Comparison of ENCODE assay signal across 12 mouse cellular contexts in the genomic region with DNA sequence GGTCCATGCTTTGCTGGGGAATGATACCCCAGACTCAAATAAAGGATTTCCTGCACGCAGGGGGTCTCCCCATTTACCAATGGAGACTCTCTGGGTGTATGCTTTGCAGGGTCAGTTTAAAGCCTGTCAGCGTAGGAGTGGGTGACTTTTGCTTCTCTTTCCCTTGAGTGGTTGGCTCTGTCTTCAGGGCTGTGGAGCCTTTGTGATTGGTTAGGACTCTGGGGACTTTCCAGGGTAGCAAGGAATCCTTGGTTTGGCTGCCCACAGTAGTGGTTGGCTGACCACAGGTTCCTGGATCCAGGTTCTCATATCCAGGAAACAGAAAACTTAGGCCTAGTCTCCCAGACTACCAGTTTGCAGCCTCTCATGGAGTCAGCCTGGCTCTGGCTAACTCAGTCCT.
DNase-seq lines count a peak whose midpoint lies in the region; ATAC-seq and TF ChIP-seq lines count a peak whose summit lies in the region.
"Had no signal": no experiment of that assay in that cellular context is flagged by ENCODE, and none has a peak within 500 bp of the region (broad histone marks: within the 10 kb centered on the region; RNA-seq: fewer than 3 reads in every experiment).

No protein-coding gene starts in this region.

- WGBS in heart, embryonic 10.5 days: 79% methylated on average over 2 of the region's 2 CpGs
- WGBS in lung, postnatal 0 days: 80% methylated on average over 2 of the region's 2 CpGs
- 88% methylated on average over 2 of the region's 2 CpGs for WGBS in heart, postnatal 0 days
- WGBS in stomach, embryonic 14.5 days: 78% methylated on average over 2 of the region's 2 CpGs

- no peak overlapping the region for H3K9ac ChIP-seq in lung, postnatal 0 days (replicated peaks; ENCODE audit: low read depth)
- no peak overlapping the region for H3K9ac ChIP-seq in heart, postnatal 0 days (replicated peaks; ENCODE audit: low read depth, low read length)
- no peak overlapping the region for H3K9ac ChIP-seq in stomach, embryonic 14.5 days (replicated peaks; ENCODE audit: low read depth, low read length)

- no peak overlapping the region for H3K4me3 ChIP-seq in heart, embryonic 10.5 days
- H3K4me3 ChIP-seq in lung, postnatal 0 days (ENCODE audit: low read depth, low read length): no peak overlapping the region
- H3K4me3 ChIP-seq in heart, postnatal 0 days (ENCODE audit: low read depth, low read length): no peak overlapping the region
- H3K4me3 ChIP-seq in stomach, embryonic 14.5 days (ENCODE audit: low read depth, low read length): no peak overlapping the region

- no peak for ATAC-seq in lung, postnatal 0 days
- no peak for ATAC-seq in heart, postnatal 0 days (ENCODE audit: insufficient read depth, low read depth)
- ATAC-seq in stomach, embryonic 14.5 days (ENCODE audit: insufficient number of reproducible peaks, insufficient read depth, low FRiP score, low read depth): 0 out of 2 replicates have a peak, but pooled peaks have one; percentile 30

- intact Hi-C loops in heart, postnatal 36 days (cut with DNase I): loop anchor here (2.0 kb wide), 1 partner anchor 37 kb away; no protein-coding TSS in a partner anchor

- no peak overlapping the region for H3K4me2 ChIP-seq in lung, postnatal 0 days (replicated peaks; ENCODE audit: low read depth, low read length)
- H3K4me2 ChIP-seq in heart, postnatal 0 days (ENCODE audit: low read depth, low read length): no peak overlapping the region
- no peak overlapping the region for H3K4me2 ChIP-seq in stomach, embryonic 14.5 days (replicated peaks; ENCODE audit: low read depth, low read length)
- H3K4me2 ChIP-seq: liver, embryonic 11.5 days had no signal

- no peaks in the 10 kb centered on the region for H3K27me3 ChIP-seq in heart, embryonic 10.5 days (ENCODE audit: insufficient read depth, poor library complexity, severe bottlenecking)
- no peaks in the 10 kb centered on the region for H3K27me3 ChIP-seq in lung, postnatal 0 days (replicated peaks; ENCODE audit: insufficient read depth, low read length)
- no peaks in the 10 kb centered on the region for H3K27me3 ChIP-seq in heart, postnatal 0 days (ENCODE audit: control insufficient read depth, insufficient read depth, low read length)
- H3K27me3 ChIP-seq in stomach, embryonic 14.5 days (ENCODE audit: control insufficient read depth, insufficient read depth, low read length): no peaks in the 10 kb centered on the region

- no peaks in the 10 kb centered on the region for H3K36me3 ChIP-seq in heart, embryonic 10.5 days
- no peaks in the 10 kb centered on the region for H3K36me3 ChIP-seq in lung, postnatal 0 days (ENCODE audit: insufficient read depth, low read length)
- H3K36me3 ChIP-seq in heart, postnatal 0 days (replicated peaks; ENCODE audit: control insufficient read depth, insufficient read depth, low read length): no peaks in the 10 kb centered on the region
- no peaks in the 10 kb centered on the region for H3K36me3 ChIP-seq in stomach, embryonic 14.5 days (ENCODE audit: control insufficient read depth, insufficient read depth, low read length)

- peak overlapping the region; percentile 83 for H3K27ac ChIP-seq in heart, embryonic 10.5 days
- H3K27ac ChIP-seq in lung, postnatal 0 days (ENCODE audit: low read length): peak overlapping the region; percentile 75
- peak overlapping the region; percentile 88 for H3K27ac ChIP-seq in heart, postnatal 0 days (ENCODE audit: low read depth)
- peak overlapping the region; percentile 52; the same call in 1 of the 2 replicates for H3K27ac ChIP-seq in stomach, embryonic 14.5 days (ENCODE audit: low read length)

- peaks cover 37% of the 10 kb centered on the region for H3K4me1 ChIP-seq in heart, embryonic 10.5 days
- peaks cover 20% of the 10 kb centered on the region for H3K4me1 ChIP-seq in lung, postnatal 0 days (ENCODE audit: insufficient read depth, low read depth, low read length)
- H3K4me1 ChIP-seq in heart, postnatal 0 days (ENCODE audit: control insufficient read depth, insufficient read depth): peaks cover 34% of the 10 kb centered on the region
- peaks cover 19% of the 10 kb centered on the region for H3K4me1 ChIP-seq in stomach, embryonic 14.5 days (ENCODE audit: control insufficient read depth, insufficient read depth, low read length)

- TF ChIP-seq EP300 in lung, postnatal 0 days (IDR thresholded peaks at IDR 0.05): no peak
- TF ChIP-seq EP300 in heart, postnatal 0 days (IDR thresholded peaks at IDR 0.05; ENCODE audit: low read depth): no peak

- TF ChIP-seq CTCF in lung, postnatal 0 days (IDR thresholded peaks at IDR 0.05): no peak
- TF ChIP-seq CTCF in heart, postnatal 0 days (IDR thresholded peaks at IDR 0.05; ENCODE audit: low read depth): no peak

- DNase-seq in heart, embryonic 10.5 days (ENCODE audit: low spot score): no peak
- no peak for DNase-seq in heart, postnatal 36 days
- no peak for DNase-seq in lung, postnatal 0 days (ENCODE audit: low spot score)
- DNase-seq in lung, postnatal 36 days: no peak
- DNase-seq in heart, postnatal 0 days (ENCODE audit: low spot score): no peak
- DNase-seq in layer of hippocampus, adult 11-12 months (ENCODE audit: low spot score): no peak
- DNase-seq in left cerebral cortex, adult 8-10 months (ENCODE audit: low spot score in 2 of 2): no peak
- DNase-seq: cerebellum, adult 9-11 months; right cerebral cortex, postnatal 14 days; thymus, postnatal 25 days had no signal

- no peaks in the 10 kb centered on the region for H3K9me3 ChIP-seq in heart, embryonic 10.5 days
- H3K9me3 ChIP-seq in lung, postnatal 0 days (ENCODE audit: low read length): no peaks in the 10 kb centered on the region
- H3K9me3 ChIP-seq in heart, postnatal 0 days (replicated peaks; ENCODE audit: control insufficient read depth, low read length): no peaks in the 10 kb centered on the region
- H3K9me3 ChIP-seq in stomach, embryonic 14.5 days (ENCODE audit: control insufficient read depth, low read depth, low read length): no peaks in the 10 kb centered on the region
